Mouse (Mus musculus) spleen, postnatal 4 days (tissue): ENCODE measurements around the gene Slc4a10.

Experiments used
- DNase-seq, 2 experiments: peaks; one replicate each; pipeline ENCODE4 v3.0.0; 2022; ENCODE audit warnings: low spot score in 2 of 2

Slc4a10 gene

DNA sequence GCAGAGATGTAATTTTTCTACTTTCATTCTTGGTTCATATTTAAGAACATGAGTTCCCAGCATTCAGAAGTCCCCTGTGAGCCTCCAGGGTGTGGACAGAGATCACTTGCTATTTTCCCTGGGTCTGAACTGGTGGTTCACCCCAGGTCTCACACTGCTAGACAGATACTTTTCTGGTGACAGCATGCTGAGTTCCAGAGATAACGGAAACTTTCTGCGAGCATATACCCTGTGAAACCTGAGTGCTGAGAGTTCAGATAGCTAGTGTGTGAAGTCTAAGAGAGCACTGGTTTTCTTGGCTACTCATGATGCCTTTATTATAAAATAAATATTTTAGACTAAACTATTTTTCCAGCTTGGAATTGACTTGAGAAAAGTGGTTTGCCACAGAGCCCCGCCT lies 232.5 kb downstream of the Slc4a10 start:
- no peak for DNase-seq

DNA sequence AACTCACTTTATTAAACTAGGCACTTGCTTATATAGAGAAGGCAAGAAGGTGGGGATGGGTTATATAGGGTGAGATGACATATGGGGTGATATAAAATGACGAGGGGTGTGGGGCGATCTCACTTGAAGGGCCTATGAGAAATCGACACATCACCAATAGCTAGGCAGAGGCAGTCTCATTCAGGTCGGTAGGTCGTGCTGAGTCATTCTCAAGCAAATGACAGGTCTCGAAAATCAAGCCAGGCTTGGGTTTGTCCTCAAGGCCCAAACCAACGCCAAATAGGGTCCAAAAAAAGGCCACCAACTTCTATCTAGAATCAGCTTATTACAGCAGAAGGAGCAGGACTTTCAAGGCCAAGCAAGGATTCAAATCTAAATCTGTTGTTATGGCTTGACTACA lies 233.5 kb downstream of the Slc4a10 start:
- no peak for DNase-seq

DNA sequence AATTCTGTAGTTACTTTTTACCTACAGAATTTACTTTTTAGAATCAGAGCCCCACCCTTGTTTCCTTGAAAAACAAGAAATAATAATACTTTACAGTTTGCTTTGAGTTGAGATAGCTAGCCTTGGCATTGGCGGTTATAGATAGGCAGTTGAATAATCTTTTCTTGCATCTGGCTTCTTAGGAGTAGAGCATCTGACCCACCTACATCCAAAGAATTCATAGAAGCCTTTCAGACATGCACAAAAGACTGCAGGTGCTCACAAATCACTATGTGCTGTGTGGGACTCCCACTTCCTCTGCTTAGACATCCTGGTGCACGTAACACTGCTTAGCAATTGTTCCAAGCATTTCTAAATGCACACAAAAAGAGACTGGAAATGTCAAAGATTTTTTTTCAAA lies 238.8 kb downstream of the Slc4a10 start:
- no peak for DNase-seq

DNA sequence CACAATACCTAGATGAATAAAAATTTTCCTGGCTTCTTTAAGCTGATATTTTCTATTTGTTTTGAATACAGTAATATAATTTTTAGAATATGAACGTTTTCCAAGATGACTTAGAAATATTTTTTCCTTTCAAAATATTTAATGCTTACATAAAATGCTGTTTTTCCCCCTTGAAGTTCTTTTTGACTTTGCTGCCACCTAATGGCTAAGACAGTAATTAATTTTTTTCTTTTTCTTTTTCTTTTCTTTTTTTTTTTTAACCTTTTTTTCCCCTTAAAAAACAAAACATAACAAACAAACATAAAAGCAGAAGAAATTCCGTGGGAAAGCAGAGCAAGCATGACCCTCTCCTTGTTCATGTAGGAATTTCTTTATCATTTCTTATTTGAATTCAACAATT lies 239.6 kb downstream of the Slc4a10 start:
- DNase-seq, result no peak

DNA sequence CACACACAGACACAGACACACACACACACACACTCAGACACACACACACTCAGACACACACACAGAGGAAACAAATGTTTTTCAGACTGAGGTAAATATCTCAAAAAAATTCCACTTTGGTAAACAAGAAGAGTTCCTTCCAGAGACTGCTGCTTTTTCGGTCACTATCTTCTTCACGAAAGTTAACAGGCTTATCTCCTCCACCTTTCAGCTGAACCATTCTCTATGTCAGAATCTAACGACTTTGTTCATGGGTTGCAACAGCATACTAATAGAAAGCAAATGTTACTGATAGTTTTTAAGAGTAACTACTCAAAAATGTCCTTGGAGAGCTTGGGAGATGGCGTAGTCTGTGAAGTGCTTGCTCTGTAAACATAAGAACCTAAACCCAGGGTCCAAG lies 241.3 kb downstream of the Slc4a10 start:
- no peak for DNase-seq

DNA sequence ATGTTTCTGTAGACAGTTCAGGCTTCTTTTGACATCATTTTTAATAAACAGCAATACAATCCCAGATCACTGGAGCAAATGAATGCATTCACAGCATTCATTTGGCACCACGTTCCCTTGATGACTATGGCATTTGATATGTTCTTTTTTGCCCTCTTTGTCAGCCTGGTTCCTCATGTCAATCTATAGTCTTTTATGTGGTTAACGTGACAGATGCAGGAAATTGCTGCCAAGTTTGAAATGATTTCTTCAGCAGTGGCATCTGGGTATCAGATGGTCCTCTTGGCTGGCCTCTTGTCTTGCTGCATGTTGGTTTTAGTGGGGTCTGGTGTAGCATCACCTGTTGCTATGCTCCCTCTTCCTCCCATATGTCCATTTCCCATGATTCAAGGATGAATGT lies 247.6 kb downstream of the Slc4a10 start:
- DNase-seq, result no peak

DNA sequence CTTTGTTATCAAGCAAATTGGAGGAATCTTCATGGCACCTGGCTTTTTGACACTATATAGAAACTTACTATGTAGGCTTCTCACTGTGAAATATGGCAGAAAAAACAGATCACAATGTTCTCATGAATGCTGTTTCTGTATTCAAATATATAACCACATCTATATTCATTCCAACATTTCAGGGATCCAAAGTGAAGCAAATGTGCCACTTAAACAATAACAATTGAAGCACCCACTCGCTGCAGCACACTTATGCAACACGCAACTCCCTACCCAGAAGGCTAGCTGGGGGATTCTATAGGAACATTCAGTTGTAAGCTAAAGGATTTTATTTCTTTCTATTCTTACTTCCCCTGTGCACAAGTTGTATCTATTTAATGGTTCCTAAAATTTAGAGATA lies 255.5 kb downstream of the Slc4a10 start:
- no peak for DNase-seq

DNA sequence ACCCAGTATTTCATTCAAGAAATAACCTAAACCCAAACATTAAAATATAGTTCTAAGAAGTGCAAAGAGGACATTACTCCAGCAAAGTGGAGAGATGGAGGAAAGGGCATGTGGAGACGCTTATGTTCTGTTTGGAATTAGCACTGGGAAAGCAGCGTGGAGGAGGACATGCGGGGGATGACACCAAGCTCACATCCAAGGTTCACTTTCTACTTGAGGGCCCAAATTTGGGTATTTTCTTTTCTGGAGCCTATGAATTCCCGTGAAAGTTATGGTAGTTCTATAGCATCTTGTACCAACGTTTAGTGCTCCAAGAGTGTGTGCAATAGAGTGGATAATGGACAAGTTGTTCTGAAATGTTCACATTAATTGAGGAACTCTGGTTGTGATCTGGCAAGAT lies 260.7 kb downstream of the Slc4a10 start:
- DNase-seq, result no peak

DNA sequence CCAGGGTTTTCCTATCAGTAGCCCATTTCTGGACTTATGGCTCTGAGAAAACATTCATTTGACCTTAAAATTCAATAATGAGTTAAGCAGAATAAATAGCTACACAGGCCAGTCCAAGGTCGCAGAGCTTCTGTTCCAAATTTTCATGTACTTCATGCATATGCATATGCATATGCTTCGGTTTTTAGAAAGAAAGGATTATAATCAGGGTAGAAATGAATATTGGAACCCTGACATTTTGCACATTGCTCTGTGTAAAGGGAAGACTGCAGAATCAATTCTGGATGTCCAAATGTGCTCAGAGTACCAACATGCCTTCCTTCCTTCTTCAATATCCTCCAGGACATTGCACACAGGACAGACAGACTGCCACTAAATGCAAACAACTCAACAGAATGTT lies 261.2 kb downstream of the Slc4a10 start:
- DNase-seq, result no peak

DNA sequence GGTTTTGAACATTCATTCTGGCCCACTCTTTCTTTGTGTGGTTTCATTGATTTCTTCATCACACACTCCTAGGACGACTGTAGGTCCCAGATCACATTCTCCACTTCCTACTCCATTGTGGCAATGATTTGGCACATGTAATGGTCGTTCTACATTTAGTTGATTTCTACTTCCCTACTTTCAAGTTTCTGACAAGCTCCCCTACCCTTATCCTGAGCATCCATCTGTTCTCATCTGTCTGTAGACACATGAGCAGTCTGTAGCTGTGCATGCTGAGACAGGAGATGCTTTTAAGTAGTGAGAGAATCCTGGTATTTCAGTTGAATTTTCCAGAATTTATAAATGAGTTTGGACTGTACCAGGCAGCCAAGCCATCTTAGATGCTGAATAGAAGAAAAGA lies 270.7 kb downstream of the Slc4a10 start:
- no peak for DNase-seq

DNA sequence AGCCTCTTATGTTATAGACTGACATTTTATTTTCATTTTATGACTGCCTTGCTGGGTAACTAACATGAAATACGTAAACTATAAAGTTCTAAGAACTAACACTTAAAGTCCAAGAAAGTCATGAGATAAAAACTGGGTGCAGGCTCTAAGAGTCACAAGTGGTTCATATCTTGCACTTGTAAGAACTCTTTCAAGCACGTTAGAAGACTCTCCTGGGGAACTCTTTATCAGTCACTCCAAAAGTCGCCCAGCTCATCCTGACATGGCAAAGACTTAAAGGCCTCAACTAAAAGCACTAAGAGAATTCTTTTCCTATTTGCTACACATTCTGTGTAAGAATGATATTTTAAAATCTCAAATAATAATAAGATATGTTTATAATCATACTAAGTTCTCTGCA lies 273.2 kb downstream of the Slc4a10 start:
- DNase-seq, result no peak

DNA sequence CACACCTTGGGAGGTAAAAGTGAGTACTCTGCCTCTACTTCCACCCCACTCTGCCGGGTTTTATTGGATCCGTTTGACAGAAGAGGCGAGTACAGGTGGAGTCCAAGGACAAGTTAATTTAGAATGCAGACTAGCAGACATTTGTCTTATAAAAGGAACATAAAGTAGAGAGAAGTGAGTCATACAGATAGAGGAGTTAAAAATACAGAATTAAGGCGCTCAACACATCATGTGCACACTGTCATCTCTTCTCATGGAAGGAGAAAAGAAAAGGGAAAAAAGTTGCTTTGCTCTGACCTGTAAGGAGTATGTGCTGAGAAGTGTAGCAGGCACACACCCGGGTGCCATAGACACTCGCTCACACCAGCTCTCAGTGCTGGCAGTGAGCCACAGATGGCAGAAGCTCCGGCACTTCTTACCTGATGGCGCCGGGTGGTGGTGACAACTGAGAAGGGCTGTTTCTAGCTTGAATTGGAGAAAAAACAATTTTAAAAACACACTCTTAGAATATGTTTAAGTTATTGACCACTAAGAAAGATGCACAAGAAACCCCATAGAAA lies 276.9 kb downstream of the Slc4a10 start:
- DNase-seq, result no peak

DNA sequence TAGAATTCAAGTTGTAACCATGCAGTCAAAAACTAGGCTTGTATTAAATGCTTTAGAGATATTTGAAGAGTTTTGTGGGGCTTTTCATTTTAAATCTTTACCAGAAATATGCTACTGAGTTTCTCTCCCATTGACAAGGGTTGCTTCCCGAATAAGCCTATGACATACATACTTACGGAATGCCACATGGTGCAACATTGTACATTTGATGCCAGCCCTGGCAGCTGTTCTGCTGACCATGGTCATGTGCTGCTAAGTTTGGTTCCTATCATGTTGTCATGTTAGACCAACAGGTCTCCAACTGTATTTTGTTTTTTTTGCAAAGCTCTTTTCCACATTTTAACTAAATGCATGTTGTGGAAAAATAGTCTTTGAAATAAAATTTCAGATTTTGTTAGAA lies 279.1 kb downstream of the Slc4a10 start:
- DNase-seq, result no peak

DNA sequence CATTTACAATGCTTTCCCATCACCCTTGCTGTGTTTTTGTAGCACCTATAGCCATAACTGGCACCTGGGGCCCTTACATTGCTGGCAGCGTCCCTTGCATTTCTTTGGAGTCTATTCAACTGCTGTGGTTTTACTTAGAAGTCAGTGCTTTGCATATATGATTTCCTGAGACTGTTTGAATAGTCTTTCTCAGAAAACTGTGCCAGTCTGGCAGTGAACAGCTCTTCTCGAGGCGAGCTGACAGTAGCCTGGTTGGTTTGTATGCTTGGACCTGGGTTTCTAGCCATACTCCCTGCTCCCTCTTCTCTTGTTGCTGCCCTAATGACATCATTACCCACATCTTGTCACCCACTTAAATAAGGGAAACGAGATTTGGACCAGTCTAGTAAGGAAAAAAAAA lies 285.7 kb downstream of the Slc4a10 start:
- DNase-seq, result no peak

DNA sequence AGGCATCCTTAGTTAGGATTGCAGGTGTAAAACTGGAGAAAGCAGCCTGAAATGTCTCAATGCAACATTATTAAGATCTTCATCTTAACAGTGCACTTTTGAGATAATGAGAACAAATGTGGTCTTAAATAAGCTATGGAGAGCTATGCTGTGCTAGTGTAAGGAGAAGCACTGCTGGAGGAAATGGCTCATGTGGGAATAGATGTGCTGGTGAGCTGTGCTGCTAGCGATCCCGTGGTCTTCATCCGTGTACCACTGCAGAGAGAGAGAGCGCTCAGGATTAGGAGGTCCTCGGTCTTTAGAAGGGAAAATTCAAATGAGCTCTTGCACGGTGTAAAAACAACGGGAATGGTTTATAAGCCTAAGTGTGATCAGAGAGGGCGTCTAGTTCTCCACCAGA lies 286.2 kb downstream of the Slc4a10 start:
- DNase-seq, result no peak

DNA sequence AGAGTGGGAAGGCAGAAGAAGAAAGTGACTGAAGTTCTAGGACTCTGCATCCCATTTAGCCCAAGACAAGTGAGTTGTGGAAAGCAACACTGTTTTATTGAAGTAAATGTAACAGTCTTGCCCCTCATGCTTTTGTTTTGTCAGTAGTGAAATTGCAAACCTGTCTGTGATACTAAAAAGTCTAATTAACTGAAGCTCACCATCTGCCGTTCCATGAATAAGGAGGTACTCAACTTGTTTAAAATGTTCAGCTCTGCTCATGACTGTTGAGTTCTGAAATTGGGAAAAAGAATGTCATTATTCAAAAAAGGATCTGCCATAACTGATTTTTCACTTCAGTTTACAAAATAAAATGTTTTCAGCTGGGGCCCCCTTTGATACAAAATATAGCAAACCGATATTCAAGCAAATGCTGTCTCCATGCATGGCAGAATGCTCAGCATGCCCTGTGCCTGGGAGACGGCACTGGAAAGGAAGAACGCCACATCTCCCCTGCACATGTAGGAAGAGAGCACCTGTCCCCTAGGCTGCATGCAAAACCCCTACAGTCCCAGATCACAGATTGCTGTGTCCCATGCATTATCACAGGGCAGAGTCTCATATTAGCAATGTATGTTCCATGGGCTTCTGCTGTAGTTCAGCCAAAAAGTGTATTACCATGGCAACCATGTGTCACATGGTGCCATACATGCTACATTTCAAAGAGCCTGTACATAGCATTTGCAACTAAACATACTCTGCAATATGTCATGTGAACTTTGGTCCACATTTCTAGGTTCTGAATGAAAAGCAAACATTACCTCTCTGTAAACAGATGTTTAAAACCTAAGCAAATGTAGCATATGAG lies 288.4 kb downstream of the Slc4a10 start:
- no peak for DNase-seq

DNA sequence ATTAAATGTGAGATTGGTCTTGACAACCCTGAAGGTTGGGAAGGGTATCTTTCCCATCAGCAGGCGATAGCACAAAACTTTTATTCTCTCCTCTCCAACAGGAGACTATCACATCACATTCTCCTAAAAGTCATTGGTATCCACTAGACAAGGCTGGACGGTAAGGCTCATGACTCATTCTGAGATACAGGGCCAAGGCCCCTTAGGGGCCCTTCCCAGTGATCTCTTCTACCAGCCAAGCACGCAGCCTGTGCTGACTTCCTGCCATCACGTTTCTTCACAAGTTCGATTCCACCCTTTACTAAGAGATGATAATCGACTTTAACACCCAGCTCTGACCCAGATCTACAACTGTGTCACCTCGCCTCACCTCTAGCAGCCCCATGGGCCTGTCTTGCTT lies 290.8 kb downstream of the Slc4a10 start:
- DNase-seq, result no peak

DNA sequence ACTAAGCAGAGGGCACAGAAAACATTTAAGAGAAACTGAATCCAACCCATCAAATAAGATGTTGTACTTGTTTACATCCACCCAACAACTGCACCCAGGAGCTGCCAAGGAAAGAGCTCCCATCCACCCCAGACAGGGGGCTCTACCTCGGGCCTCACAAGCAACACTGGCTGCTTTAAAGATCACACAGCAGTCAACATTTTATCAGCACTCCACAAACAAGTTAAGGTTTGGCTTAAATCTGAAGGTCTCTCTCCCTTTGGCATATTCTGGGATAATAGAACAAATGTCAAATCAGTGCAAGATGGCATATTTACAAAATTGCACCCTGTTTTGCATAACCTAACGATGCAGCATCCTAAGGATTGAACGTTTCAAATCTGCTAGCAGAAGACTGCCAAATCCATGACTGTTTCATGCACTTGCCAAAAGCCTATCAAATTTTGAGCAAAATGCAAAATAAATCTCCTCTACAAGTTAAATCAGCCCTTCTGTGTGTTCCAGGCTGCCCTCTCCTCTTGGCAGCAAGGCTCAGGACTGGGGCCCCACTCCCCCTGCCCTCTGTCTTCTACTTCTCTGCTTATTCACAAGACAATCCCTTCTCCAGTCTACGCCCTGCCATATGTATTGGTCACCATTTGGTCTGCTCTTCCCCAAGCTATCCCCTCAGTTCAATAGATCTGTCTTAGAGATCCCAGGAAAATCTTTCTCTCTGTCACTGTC lies 293.1 kb downstream of the Slc4a10 start:
- no peak for DNase-seq

DNA sequence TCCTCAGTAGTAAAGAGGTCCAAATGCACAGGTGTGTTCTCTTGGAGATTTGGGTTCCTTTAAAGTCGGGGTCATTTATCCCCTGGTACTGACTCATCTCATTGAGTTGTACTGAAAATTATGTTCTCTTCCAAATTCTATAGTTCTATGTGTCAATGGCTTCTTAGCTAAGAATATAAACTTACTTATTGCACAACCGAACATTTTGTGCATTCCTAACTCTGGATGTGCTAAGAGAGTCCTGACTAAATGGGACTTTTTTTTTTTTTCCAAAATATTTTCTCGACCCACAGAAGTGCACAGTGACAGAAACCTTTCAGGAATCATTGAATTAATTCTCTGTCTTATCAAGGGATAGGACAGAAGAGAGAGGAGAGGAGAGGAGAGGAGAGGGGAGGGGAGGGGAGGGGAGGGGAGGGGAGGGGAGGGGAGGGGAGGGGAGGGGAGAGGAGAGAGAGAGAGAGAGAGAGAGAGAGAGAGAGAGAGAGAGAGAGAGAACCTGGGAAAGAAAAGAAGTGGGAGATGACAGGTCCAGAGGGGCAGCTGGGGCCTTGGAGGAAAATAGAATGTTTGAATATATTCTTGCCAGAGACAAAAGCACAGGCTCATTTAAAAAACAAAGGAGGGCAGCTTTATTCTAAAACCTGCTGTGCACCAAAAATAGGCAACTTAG lies 294.9 kb downstream of the Slc4a10 start:
- DNase-seq, result no peak

DNA sequence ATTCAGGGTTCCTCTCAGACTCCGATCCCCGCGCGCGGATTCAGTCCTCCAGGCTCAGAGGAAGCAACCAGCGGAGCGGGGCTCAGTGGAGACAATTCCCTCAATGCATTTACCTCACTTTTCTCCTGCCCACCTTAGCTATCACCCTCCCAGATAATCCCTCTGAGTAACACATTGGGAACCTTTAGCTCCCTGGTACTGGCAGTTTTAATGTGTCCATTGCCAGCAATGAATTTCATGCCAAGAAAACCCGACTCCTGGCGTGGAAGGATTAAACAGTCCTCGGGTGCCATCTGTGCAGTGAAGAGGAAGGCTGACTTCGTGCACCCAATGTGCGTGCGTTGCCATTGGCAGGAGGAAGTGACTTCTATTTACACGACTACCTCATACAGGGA lies 295.5 kb downstream of the Slc4a10 start:
- DNase-seq, result no peak

DNA sequence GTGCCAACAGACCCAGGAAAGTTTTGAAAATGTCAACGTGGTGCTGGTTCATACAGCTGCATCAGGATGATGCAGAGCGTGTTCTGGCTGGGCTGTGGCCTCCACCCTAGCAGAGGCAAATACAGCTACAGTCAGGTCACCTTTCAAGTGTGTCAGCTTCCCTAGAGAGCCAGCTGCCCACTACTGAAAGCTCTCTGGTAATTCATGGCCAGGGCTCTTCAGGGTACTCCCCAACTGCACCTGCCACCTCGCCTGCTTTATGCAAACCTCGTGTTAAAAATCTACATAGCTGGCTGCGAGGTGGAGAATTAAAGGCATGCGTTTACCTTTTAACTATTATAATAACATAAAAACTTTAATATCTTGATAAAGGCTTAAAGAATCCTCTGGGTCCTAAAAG lies 298.1 kb downstream of the Slc4a10 start:
- DNase-seq, result no peak

DNA sequence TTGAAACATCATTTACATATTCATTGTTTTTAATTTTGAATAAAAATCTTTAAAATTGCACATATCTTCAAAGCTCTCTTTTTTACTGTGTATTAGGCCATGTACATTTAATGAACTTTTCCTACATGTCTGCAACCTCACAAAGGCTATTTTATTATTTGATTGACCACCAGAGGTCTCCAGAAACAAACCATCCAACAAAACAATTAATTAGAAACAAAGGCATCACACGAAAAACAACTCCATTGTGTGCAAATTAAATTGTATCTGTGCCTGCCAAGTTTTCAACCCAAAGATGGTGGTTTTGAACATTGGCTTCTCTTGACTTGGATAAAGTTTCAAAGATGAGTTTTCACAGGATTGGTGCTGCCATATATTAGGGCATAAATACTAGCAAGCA lies 300.5 kb downstream of the Slc4a10 start:
- no peak for DNase-seq

DNA sequence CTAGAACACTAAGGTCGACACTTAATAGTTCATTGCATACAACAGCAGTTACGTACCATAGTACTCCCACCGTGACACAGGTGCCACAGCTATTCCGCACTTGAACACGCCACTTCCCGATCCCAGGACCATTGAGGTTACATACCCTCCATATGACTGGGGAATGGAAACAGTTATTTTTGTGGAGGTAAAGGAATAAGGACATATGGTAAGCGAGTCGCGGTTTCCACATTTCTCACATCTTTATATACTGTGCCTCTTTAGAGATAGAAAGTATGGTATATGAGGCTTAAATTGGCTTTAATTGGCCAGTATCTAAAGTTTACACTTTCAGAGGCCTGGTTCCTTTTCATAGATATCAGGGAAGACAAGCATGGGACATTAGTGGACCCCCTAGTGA lies 301.5 kb downstream of the Slc4a10 start:
- DNase-seq, result no peak
